Mouse (Mus musculus): ENCODE measurements around the gene Dram2. TPM values are rescaled to one million over a fixed set of nuclear protein-coding genes. Genes with fewer than 3 reads are reported as not detected.
"Not testable (repeated sequence)": the region's sequence is repeated elsewhere in the genome, so short reads cannot be mapped to it uniquely, and the experiment has no call there.

Dram2 gene
- total RNA-seq (2021) = 100 to 1,000 TPM in 1 of 2 experiments, 10 to 100 TPM in 1; 93.7 to 103 TPM
- long read RNA-seq, experiment 1, transcript Dram2-202 (9 exons, 3,271 nt) = major isoform, 35 of 51 reads
- long read RNA-seq, experiment 1, partial matches to known transcripts = 3 of 51 reads
- long read RNA-seq, experiment 1, other reads (novel, unspliced or antisense) = 11 of 51 reads
- long read RNA-seq, experiment 2, transcript Dram2-202 (9 exons, 3,271 nt) = major isoform, 54 of 70 reads
- long read RNA-seq, experiment 2, partial matches to known transcripts = 2 of 70 reads
- long read RNA-seq, experiment 2, other reads (novel, unspliced or antisense) = 13 of 70 reads

DNA sequence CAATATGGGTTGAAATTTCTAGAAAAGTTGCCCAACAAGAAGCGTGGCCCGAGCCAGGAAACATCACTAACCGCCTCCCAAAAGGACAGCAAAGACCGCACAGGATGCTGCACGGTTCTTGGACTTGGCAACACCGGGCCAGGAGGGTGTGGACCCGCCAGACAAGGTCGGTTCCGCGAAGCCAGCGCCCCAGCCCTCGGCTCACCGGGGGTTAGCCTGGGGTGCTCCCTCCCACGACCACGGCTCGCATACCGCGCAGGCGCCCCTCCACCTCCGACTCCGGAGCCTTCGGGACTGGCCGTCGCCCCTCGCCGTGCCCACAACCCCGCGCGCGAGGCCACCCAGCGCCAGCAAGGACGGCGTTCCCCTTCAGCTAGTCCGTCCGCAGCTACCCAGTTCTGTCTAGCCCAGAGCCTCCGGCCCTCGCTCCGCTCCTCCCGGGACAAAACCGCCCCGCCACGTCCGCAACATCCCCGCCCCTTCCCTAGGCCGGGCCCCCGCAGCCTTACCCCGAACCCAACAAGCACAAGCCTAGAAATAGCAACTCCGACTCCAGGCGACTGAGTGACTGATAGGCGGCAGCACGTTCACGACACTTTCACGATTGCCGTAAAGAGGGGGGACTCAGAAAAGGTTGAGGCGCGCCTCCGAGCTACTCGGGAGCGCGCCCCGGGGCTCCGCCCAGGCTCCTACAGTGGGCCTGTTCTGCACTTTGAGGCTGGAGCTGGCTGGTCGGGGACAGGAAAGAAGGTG, at the start of gene Dram2, which contains the start of gene Cept1:
TSS of gene Dram2 (plus strand) at position 628 of the 753 bp plus-strand sequence.
TSS of gene Cept1 (minus strand) at position 632 of the 753 bp plus-strand sequence.
- peak; percentile 94 for DNase-seq (ENCODE audit: low spot score)

GRCm38 (mm10) chr3:106500510-106500909, 47.1 kb upstream of the Dram2 start:
- no peak for DNase-seq (ENCODE audit: low spot score)

DNA sequence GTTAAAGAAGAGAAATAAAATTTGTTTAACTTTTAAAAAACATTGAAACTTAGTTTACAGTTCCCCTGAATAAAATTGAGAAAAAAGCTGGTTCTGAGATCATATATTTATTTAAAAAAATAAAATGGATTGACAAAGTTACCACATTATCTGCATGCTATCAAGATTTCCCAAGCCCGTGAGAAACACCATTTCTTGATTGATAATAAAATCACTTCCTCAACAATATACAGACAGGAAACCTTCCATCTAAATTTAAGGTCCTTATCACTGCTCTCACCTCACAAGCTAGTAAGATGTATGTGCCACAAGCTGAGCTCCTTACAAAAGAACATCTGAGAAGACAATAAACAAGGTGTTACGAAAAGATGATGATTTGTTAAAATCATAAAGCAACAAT, 44.7 kb upstream of the Dram2 start:
- no peak for DNase-seq (ENCODE audit: low spot score)

DNA sequence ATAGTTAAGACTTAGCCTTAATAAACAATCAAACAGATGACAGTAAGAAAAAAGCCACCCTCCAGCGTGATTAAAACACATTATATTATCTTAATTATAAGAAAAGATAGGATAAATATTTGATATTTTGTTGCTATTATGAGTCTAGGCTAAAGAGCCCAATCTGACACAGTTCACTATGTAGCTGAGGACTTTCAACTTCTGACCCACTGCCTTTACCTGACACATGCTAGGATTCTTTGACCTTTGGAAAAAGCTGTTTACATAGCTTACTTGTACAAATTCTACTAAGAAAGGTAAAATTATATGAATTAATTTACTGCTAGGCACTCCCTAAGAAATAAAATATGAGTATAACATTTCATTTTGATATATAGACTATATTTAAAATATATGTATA, 36.9 kb upstream of the Dram2 start:
- DNase-seq (ENCODE audit: low spot score) = no peak

- DNase-seq (ENCODE audit: low spot score) = no peak
These were observed 32.6 kb upstream of the Dram2 start for GRCm38 (mm10) chr3:106515016-106515415.

- no peak for DNase-seq (ENCODE audit: low spot score)
These were observed 24.9 kb upstream of the Dram2 start for GRCm38 (mm10) chr3:106522730-106523129.

GRCm38 (mm10) chr3:106526411-106526810, 21.2 kb upstream of the Dram2 start:
- no peak for DNase-seq (ENCODE audit: low spot score)

DNA sequence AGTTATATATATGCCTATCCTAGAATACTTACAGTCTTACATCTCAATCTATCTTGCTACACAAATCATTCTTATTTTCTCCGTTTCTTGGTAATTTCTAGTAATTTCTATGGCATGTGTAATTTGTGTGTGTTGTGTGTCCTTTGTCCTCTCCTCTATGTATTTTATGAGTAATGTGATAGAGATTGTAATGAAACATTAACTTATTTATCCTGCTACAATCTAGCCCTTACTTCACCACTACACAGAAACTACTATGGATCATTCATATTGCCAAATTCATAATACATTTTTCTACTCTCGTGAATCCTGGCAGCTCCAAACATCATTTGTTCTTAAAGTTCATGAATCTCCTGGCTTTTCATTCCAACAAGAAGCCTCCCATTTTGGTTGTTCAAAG, 19.6 kb upstream of the Dram2 start:
- DNase-seq (ENCODE audit: low spot score) = no peak

GRCm38 (mm10) chr3:106533277-106533676, 14.3 kb upstream of the Dram2 start:
- DNase-seq (ENCODE audit: low spot score) = no peak

GRCm38 (mm10) chr3:106544721-106545316, 2.8 kb upstream of the Dram2 start:
- DNase-seq (ENCODE audit: low spot score) = no peak

DNA sequence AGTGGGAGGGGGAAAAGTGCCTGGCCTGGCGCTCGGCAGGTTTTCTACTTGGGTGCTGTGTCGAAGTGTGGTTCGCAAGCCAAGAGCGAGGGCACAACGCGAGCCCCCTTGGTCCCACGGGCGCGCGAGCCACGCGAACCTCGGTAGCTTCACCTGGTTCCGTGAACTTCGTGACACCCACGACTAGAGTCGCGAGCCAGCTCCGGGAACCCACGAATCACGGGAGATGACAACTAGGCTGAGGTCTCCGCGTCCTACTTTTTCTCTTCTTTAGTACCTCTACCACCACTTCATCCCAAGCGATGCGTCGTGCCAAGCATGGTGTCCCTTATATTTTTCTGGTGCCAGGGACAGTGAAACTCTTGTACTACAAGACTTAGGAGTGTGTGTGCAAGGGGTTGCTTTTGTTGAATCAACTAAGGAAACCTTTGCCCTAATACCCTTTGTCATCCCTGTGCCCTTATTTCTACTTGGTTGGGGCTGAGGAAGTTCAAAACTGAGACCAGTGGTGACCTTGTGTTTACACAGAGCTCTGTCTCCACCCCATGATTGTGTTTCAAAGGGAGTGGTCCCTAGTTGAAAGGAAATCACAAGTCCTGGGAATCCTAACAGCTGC, 434 bp downstream of the Dram2 start:
- peak; percentile 32 for DNase-seq (ENCODE audit: low spot score)

GRCm38 (mm10) chr3:106548971-106549370, 1.4 kb downstream of the Dram2 start:
- no peak for DNase-seq (ENCODE audit: low spot score)

DNA sequence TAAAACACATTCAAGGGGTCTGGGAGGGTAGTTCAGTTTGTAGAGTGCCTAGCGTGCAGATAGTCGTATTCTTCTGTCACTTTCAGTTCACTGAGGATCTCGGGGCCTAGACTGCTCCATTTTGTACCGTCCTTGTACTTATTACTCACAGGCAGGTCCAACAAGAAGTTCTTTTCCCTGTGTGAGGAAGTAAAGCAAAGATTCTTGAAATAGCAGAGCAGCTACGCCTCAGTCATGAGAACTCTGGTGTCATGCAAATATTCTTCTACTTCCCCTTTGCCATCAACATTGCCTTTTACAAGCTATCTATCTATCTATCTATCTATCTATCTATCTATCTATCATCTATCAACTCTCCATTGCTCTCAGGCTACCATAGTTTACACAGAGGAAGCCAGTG, 5.8 kb downstream of the Dram2 start:
- no peak for DNase-seq (ENCODE audit: low spot score)

GRCm38 (mm10) chr3:106555743-106556250, 8.2 kb downstream of the Dram2 start:
- no peak for DNase-seq (ENCODE audit: low spot score)

DNA sequence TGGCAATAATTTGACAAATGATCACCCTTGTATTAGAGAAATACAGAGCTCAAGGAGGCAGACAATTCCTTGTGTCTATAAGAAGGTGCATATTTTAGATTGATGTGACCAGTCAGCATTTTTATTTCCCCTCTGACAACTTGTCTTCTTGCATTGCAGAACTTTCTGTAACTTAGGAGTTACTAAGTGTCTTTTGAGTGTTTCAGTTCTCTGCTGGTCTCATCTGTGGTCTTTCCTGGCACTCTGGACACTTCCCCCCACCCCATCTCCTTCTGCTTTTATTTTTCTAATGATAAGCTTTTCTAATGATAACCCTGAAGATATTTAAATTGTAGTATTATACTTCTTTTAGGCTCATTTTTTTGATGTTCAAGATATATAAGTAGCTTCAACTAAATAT, 10.7 kb downstream of the Dram2 start:
- DNase-seq (ENCODE audit: low spot score) = no peak

GRCm38 (mm10) chr3:106565876-106566275, 18.3 kb downstream of the Dram2 start:
- DNase-seq (ENCODE audit: low spot score) = no peak

- no peak for DNase-seq (ENCODE audit: low spot score)
These were observed 25.6 kb downstream of the Dram2 start for GRCm38 (mm10) chr3:106573191-106573590.

- no peak for DNase-seq (ENCODE audit: low spot score)
These were observed 31.7 kb downstream of the Dram2 start for GRCm38 (mm10) chr3:106579296-106579695.

GRCm38 (mm10) chr3:106593631-106594030, 46.0 kb downstream of the Dram2 start:
- not testable (repeated sequence) for DNase-seq (ENCODE audit: low spot score)

- DNase-seq (ENCODE audit: low spot score) = no peak
These were observed 70.5 kb downstream of the Dram2 start for GRCm38 (mm10) chr3:106618103-106618502.

All from gastrocnemius, adult 18-20 months (tissue).